Mouse (Mus musculus) right cerebral cortex, adult 2 months (tissue): ENCODE measurements around the gene Sox15.
"Not testable (repeated sequence)": the region's sequence is repeated elsewhere in the genome, so short reads cannot be mapped to it uniquely, and the experiment has no call there.

ENCODE experiments used
- DNase-seq, 2 experiments: peaks; one replicate each; pipeline ENCODE4 v3.0.0; 2021 to 2022; ENCODE audit warnings: low spot score in 2 of 2

Sox15 gene

GRCm38 (mm10) chr11:69655264-69656064 lies at the start of gene Sox15:
Sox15 (plus strand) TSS chr11:69655314.
- DNase-seq: peak; percentile 70 to 85

GRCm38 (mm10) chr11:69605726-69606490 lies 49.2 kb upstream of the Sox15 start, which contains the start of gene Atp1b2:
Atp1b2 (minus strand) TSS chr11:69605942.
- DNase-seq: peak; percentile 76 to 80

- DNase-seq: no peak
Observed at GRCm38 (mm10) chr11:69606491-69606795, 48.7 kb upstream of the Sox15 start.

GRCm38 (mm10) chr11:69606832-69607231 lies 48.3 kb upstream of the Sox15 start:
- no peak for DNase-seq

GRCm38 (mm10) chr11:69608525-69608924 lies 46.6 kb upstream of the Sox15 start:
- no peak for DNase-seq

- no peak for DNase-seq
Observed at GRCm38 (mm10) chr11:69609416-69609815, 45.7 kb upstream of the Sox15 start.

GRCm38 (mm10) chr11:69610899-69611298 lies 44.2 kb upstream of the Sox15 start:
- DNase-seq: no peak

- peak; percentile 79 to 82 for DNase-seq
Observed at GRCm38 (mm10) chr11:69613553-69614256, 41.4 kb upstream of the Sox15 start.

GRCm38 (mm10) chr11:69614257-69614588 lies 40.9 kb upstream of the Sox15 start:
- DNase-seq: not testable (repeated sequence)

- no peak for DNase-seq
Observed at GRCm38 (mm10) chr11:69616781-69617180, 38.3 kb upstream of the Sox15 start.

GRCm38 (mm10) chr11:69617805-69618204 lies 37.3 kb upstream of the Sox15 start, which contains the start of gene Shbg:
Shbg (minus strand) TSS chr11:69617905.
- no peak for DNase-seq

- DNase-seq: no peak
Observed at GRCm38 (mm10) chr11:69620394-69621081, 34.6 kb upstream of the Sox15 start.

GRCm38 (mm10) chr11:69621571-69622268 lies 33.4 kb upstream of the Sox15 start, which contains the start of gene Sat2:
Sat2 (plus strand) TSS chr11:69622024.
- DNase-seq: peak in 1 of 2 experiments; percentile 58

- DNase-seq: no peak
Observed at GRCm38 (mm10) chr11:69622406-69622805, 32.7 kb upstream of the Sox15 start.

- no peak for DNase-seq
Observed at GRCm38 (mm10) chr11:69623006-69623405, 32.1 kb upstream of the Sox15 start.

- not testable (repeated sequence) for DNase-seq
Observed at GRCm38 (mm10) chr11:69624339-69624738, 30.8 kb upstream of the Sox15 start.

- DNase-seq: peak; percentile 78 to 80
Observed at GRCm38 (mm10) chr11:69628286-69628685, 26.8 kb upstream of the Sox15 start.

GRCm38 (mm10) chr11:69629802-69630201 lies 25.3 kb upstream of the Sox15 start:
- no peak for DNase-seq

- DNase-seq: peak; percentile 100
Observed at GRCm38 (mm10) chr11:69632284-69633089, 22.6 kb upstream of the Sox15 start, which contains the start of gene Fxr2. Fxr2 (plus strand) TSS chr11:69632990.
